Mouse (Mus musculus) neural tube, embryonic 10.5 days (tissue): ENCODE data around the gene Chil1.

ENCODE experiments used
- DNase-seq: peaks from one replicate; pipeline ENCODE4 v3.0.0-alpha.2; 2017; ENCODE audit warnings: low spot score; ENCODE audit errors: extremely low spot score

The Chil1 gene

DNA sequence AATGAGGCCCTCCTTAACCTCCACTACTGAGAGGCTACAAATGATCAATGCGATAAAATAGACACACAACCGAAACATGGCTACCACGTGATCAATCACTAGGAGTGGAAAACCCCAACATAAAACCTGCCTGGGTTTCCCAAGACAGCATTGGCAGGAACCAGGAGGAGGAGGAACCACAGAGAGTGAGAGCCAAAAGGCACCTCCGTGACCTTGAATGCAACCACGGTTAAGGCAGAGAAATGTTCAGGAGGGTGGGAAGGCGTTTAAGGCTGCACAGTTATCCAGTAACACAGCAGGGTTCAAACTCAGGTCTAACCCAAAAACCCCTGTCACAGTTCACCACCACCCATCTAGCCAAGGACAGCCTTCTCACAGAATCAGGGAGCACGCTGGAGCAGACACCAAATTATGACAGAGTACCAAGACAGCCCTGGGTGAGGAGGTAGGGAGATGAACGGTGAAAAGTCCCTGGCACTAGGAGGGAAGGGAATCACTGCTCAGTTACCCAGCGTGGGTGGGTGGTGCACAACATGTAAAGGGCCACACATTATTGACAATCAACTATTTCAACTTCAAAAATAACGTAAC is 48.8 kb downstream of the Chil1 start:
- DNase-seq: no peak

DNA sequence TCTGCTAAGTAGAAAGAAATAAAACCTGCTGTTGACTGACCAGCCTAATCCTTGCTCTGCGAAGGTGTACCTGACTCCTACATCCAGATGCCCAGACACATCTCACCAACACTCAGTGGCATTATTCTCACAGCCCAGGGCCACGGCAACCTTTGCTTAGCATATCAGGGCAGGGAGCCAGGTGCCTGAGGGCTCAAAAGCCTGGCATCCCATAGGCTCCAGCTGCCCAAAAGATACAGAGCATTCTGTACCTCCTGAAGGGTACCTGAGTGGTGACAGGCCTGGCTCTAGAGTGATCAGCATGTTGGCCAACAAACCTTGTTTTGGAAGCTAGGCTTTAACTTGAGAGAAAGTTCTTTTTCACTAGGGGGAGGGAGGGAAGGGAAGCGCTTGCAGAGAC is 49.3 kb downstream of the Chil1 start:
- DNase-seq: no peak

DNA sequence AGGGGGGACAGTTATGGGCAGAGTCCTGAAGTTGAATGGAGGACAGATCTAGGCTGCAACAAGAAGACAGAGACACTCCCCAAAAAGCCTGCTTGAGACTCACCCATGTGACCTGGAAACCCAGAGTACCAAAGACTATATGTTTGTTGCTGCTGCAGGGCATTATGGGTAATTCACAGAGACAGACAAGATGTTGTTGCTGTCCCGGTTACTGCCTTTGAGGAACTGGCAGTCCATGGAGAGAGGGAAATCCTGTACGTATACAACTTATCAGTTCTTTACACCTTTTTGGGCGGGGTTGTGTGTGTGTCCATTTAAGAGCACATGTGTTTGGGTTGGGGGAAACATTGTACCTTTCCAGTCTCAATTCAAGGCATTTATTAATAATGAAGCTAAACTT is 49.7 kb downstream of the Chil1 start:
- DNase-seq: no peak

DNA sequence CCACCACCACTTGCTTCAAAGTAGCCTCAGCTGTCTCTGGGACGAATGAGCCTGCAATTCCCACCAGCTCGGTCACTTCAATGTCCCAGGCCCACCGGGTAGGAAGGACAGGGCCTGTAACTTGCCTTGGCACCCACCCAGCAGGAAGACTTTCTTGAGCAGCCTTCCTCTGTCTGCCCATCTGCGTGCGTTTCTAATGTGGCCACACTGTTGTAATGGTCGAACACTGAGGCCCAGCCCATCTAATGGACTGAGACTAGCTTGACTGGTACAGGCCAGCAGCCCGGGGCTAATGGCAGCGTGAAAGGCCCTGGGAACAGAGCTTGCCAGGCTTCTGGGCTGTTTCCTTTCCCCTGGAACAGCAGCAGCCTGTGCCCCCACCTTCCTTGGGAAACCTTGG is 50.4 kb downstream of the Chil1 start:
- DNase-seq: no peak

DNA sequence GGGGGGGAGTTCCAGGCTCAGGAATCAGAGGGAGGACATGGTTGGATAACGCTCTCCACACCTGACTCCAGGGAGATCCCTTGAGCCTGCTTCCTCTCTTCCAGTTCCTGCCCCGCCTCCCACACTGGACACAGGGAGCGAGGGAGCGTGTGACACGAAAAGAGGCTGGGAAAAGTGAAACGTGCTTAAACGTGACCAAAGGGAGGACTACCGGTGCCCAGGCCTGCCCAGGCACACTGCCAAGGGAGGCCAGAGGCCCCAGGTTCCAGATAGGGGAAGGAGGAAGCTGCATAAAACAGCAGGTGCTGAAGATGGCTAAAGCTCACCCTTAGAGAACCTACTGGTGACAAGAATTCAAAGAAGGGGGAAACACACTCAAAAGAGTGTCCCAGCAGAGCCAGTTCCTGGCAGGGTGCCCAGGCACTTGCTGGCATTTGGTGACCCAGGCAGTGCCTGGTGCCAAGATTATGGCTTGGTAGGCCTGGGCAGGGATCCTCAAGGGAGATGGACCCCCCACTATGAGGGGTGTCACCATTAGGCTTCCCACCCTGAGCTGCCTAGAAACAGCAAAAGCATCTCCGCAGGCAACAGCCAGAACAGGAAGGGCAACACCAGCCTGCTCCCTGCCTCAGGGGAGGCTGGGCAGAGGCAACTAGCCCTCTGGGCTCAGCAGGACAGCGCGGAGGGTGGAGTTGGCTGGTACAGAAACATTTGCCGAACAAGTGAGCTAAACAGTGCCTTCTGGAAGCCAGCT is 51.0 kb downstream of the Chil1 start:
- no peak for DNase-seq

DNA sequence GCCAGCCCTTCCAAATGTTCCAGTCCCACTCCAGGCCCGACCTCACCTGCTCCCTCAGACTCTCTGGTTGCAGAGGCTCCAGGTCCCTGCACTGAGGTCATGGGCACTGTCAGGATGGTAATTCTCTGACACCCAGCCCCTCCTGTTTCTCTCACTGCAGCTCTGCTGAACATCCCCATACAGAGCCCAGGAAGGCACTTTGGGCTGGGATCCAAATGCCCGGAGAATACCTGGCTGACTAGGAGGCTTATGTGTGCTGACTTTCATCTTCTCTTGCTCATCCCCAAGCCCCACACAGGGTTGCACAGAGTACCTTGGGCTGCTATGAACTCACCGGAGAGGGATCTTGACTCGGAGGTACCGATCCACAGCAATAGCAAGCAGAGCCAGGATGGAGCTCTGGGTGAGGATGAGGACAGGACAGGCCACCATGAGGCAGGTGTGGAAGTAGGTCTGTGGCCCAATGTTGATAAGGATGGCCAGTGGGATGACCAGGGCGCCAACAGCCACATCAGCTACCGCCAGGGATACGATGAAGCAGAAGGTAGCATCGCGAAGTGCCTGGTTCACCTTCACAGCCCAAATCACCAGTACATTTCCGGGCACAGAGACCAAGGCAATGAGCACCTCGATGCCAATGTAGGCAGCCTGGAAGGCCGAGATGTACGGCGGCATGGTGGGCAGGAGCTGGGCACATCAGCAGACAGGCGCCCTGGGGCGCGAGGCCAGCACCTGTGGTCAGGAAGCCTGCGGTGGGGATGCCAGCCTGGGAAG is 51.9 kb downstream of the Chil1 start:
- no peak for DNase-seq

DNA sequence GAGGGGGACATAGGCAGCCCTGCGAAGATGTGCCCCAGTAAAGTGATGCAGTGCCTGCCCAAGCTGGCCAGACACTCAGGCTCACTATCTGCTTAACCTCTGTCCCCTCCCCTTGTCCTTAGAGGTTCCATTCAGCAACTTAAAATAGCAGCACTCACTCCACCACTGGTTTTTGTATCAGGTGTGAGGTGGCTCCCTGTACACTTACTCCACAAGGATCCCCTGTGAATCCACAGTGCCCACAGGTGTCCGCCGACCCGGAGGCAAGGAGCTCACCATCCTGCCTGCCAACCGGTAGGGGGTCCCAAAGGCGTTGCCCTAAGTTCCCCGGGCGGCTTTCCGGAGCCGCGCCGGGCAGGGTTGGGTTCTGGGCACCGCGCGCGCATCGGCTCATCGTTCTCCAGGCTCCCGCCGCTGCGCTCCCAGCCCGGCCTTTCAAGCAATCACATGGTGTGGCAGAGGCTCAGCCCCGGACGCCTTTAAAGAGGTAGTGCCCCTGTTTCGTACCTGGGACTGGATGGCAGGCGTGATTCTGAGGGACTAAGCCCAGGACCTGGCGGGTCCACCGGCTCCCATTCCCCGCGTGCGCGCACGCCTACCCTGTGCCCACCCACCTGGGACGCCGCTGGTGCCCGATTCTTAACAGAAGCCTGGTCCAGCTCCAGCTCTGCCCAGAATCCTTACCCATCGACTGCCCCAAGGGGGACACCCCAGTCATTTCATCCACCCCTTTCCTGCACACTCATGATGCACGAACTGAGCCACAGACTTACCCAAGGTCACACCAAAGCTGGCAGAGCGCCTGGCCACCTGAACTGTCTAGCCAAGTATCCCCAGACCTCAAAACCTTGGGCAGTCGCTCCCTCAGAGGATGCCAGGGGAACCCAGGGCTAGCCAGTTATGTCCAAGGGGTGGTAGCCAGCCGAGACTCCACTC is 52.7 kb downstream of the Chil1 start:
- DNase-seq: peak; percentile 36

DNA sequence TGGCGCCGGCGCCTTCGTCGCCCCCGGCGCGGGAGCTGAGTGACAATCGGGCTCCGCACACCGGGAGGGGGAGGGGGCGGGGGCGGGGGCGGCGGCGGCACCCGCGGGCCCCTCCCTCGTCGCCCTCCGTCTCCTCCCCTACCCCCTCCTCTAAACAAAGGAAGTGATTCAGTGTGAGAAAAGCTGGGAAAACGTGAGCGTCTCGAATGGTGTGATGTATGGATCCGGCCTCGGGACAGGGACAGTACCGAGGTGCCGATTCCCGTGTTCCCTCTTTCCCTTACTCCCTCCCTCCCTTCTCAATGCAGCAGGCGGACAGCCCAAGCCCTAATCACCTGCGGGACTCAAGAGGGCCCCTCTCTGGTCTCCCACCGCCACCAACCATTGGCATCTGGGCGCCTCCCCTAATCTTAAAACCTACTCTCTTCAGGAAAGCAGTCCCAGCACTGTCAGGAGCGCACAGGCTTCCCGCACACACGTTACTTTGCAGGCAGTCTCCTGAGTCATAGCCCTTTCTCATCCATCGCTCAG is 53.5 kb downstream of the Chil1 start, which contains the start of gene Adora1:
TSS of gene Adora1 (minus strand) at position 41 of the 531 bp plus-strand sequence.
- no peak for DNase-seq

DNA sequence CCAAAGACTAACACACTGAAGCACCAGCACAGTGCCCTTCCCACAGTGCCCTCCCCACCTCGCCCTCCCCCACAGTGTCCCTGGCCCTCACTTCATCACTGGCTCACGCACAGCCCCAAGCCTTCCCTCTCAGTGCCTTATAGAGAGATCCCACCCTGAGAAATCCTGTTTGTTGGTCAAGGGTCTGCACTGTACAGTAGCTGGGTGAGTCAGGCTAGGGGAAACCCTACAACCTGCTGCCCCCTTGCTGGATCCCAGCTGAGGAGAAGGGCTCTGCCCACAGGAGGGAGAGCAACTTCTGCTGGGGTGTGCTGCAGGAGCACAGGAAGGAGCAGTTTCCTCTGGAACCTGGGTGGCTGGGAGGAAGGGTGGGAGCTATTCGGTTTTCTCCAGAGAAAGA is 54.2 kb downstream of the Chil1 start:
- DNase-seq: no peak

DNA sequence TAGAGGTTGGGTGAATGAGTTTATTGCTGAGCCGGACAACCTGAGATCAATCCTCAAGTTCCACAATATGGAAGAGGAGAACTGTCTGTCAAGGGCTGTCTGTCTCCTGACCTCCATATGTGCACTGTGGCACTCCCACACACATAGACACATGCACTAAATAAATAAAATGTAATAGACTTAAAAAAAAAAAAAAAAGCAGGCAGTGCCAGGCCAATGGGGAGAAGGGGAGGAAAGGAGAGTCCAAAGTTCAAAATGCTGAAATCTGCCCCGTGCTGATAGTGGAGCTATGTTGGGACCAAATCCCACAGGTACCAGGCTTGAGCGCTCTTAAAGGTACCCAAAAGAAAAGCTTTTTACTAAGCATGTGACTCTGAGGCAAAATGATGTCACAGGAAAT is 55.5 kb downstream of the Chil1 start:
- no peak for DNase-seq
